Mouse (Mus musculus): ENCODE results near the gene Pik3cg.

Pik3cg gene

DNA sequence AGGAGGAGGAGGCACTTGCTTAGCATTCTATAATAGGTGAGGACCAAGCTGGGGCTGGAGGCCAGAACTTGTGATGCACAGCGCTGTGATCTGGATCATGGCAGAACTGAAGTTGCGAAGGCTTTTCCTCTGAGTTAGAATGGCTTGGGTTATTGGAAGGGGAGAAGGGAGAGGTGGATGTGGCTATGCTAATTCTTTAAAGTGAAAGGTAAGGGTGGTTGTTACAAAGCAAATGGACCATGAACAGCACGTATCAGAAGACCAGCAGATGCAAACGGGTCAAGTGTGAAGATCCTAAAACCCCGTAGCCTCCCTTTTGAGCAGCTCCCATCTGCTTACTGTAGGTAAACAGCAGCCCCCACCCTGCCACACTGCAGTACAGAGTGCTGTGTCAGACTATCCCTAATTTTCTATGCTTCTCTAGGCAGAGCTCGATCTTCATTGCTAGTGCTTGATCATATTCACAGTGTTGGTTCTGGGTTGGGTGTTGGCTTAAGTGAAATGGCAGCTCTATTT lies 7.3 kb downstream of the Pik3cg start:
- DNase-seq (ENCODE audit: low read depth), result no peak

DNA sequence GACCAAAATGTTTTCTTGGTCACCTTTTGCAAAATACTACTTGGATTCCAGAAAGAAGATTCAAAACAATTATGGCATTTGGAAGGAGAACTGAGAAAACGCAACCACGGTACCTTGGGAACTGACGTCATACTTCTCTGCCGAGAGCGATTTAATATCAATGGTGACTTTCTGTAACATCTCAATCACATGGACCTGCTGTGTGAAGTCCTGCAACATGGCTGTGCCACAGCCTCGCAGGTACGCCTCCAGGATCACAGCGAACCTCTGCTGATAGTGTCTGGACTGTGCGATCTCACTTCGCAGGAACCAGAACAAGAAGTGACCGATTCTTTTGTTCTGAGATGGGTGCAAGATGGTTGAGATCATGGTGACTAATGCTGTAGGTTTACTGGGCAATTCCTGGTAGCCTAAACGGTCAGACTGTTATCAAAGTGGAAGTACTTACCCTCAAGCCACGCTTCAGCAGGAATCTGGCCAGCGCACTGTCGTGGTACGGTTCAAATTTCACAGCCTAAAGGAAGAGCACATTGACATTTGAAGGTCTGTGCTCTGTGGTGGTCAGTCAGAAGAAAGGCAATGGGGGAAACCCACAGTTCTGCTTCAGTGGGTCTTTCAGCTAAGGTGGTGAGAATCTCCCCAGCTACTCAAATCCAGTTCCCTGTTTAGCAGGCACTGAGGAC lies 7.9 kb downstream of the Pik3cg start:
- DNase-seq (ENCODE audit: low read depth), result peak; percentile 89

DNA sequence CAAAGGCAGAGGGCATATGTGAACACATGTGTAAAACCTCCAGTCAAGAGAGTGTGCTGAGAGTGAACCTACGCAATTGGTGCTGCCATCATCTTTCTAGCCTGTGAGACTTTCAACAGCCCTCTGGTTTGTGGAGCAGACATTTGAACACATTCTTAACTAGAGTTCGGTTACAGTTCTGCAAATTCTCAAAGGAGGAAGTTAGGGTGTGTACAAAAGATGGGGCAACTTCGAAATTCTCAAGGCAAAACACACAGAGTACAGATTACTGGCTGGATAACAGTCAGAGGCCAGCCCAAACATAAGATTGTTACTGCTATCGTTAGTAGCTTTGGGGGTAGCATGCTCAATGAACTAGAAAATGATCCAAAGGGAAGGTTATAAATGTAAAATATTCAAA lies 9.0 kb downstream of the Pik3cg start:
- peak; percentile 71 for DNase-seq (ENCODE audit: low read depth)

DNA sequence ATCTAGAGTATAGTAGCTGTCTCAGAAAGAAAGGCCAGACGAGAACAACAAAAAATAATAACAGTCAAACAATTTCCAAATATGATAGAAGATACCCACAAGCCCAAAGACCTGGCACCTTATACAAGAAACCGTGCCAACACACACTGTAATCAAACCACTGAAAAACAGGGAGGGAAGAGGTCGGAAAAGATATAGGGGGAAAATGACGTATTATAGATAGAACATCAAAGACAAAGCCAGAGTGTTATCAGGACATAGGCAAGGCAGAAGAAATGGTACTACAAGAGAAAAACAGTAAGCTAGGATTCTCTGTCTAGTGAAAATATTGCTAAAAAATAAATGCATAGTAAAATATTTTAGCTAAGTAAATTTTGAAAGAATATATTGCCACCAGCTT lies 10.4 kb downstream of the Pik3cg start:
- no peak for DNase-seq (ENCODE audit: low read depth)

DNA sequence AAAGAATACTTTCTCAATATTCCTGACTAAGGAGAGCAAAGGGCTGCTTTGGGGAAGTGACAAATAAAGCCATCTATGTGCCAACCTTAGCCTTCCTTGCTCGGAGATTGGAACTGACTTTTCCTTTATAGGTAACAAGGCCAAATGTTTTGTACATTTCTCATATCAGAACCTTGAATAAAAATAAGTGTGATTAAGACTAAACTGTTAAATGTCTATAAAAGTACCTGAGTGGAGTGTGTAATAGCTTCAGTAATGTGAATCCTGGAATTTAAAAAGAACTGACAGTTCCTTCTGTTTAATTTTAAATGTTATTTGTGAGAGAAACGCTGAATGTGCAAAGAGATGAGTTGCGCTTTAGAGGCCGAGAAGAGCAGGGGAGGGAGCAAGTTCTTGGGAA lies 13.5 kb downstream of the Pik3cg start:
- no peak for DNase-seq (ENCODE audit: low read depth)

DNA sequence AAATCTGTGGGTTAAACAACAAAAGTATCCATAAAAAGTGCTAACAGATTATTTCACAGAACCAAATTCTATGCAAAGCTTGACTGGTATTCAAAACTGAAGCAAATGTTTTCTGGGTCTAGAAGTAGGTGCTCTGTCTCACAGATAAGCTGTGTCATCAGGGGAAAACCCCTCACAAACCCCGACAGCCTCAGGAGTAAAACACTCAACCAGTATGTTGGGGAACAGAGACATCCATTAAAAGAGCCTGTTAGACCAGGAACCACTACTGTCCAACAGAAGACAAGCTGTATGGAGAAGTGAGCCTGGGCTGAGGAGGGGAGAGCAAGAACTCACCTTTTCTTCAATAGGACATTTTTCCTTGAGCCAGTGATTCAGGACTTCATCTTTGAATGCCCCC lies 14.1 kb downstream of the Pik3cg start:
- no peak for DNase-seq (ENCODE audit: low read depth)

DNA sequence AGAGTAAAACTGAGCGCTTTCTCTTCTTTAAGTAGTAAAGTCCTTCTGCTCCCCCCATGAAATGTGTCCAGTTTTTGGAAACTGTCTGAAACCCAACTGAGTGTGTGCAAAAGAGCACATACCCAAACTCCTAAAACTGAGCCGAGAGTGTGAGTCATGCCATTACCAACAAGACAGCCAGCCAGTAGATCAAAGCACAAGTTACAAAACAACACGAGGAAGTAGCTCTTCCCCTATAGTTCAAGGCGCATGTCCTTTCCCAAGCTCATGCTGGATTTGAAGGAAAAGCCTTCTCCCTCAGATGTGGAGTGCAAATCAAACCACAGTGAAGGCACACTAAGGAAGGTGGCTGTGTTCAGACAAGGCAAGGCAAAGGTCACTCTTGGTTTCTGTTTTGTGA lies 17.5 kb downstream of the Pik3cg start:
- peak; percentile 39 for DNase-seq (ENCODE audit: low read depth)

DNA sequence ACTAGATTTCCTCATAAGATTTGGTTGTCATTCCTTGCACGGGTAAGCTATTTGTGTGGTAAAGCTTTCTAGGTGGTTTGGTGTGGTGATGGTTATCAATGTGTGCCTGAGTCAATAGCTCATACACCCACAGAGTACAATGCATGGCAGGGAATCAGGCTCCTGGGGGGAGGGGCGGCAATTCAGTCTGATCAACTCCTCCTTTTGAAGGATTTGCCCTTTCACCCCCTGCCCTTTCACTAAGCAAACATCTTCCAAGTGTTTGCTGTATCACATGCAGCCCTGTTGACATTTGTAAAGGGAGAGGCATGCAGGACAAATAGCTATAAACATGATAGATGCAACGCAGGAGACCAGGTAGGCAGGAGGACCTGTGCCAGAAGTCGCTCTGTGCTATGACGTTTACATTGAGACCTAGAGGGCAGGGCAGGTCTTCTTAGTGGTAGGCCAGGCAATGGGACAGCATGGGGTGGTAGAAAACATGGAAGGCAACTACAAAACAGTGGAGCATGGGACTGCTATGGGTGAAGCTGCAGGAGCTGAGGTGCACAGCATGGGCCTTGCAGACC lies 20.7 kb downstream of the Pik3cg start:
- DNase-seq (ENCODE audit: low read depth), result no peak

DNA sequence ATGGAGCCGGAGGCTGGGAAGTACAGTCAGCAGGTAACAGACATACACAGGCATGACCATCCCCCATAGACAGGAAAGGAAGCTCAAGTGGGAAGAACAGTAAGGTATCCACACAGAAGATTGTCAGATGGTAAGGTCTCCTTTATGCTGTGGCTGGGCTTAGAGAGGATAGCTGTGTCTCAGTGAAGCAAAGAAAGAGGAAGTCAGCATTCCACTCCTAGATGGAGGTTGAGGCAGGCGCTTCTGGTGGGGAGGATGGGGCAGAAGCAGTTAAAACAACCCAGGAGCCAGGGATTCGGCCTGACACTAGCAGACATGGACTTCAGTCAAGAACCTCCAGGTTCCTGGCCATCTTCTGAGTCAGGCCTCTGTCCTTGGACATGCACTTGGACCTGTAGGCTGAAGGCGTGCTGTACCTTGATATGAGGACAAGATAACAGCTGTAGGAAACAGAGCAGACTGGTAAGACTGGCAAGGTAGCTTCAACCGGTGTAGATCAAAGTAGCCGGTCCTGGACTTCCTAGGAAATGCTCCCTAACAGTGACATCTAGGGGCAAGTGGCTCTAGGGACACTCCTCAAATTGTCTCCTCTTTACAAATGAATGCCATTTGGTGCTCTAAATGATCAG lies 21.7 kb downstream of the Pik3cg start:
- DNase-seq (ENCODE audit: low read depth), result no peak

DNA sequence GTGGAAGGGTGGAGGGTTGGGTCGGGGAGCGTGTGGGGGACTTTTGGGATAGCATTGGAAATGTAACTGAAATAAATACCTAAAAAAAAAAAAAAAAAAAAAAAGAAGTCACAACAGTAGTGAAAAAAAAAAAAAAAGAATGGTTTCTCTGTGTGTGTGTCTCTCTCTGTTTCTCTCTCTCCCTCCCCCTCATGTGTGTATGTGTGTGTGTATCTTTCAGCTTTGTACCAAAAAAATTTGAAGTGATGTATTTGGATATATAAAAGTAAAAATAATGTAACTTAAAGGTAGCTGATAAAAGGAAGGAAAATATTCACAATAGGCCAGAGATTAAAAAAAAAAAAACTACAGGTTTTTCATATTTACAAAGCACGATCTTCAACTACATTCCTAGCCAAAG lies 23.6 kb downstream of the Pik3cg start:
- DNase-seq (ENCODE audit: low read depth), result no peak

DNA sequence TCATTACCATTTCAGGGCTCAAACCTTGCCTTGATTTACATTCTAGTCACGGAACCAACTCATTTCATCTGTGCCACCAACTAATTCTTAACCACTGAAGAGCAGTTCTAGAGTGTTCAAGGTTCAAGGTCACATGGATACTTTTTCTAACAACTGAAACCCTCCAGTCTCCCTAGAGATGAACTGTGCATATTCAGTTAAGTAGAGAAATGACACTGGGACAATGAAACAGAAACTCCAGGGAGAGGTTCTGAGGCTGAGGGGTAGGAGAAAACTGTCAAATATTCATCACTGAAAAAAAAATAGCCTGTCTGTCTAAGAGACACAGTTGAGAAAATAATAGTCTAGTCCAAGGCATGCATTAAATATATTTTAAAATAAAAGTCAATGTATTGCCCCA lies 24.9 kb downstream of the Pik3cg start:
- no peak for DNase-seq (ENCODE audit: low read depth)

DNA sequence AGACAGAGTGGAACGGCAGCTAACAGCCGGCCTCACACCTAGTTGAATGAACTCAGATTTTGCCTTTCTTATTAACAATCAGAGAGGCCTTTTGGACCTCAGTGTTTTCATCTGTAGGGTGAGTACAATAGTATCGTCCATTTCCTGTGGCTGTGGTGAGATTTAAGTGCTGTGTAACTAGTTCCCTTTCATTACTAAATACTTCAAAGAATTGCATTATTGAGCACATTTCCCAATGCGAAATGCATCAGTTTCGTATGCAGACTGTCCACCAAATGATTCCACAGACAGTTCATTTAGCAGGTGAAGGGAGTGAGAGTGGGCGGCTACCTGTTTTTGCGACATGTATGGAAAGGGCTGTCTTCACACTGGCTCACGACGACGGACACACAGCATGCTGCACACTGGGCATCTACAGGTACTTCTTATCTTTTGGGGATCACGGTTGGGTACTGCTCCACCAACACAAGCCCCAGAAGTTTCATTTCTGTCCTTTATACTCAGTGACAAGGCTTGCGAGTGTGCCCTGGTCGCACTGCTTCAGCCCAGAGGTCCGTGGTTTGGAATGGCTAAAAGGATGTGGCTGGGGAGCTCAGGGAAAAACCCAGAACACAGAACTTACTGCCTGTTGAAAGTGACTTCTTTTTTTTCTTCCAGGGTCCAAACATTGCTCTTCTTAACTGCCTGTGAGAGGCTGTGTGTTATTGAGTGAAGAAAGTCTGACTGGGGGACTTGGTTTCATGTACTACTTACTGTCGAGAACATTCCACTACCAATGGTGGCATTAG lies 25.6 kb downstream of the Pik3cg start:
- DNase-seq (ENCODE audit: low read depth), result no peak

DNA sequence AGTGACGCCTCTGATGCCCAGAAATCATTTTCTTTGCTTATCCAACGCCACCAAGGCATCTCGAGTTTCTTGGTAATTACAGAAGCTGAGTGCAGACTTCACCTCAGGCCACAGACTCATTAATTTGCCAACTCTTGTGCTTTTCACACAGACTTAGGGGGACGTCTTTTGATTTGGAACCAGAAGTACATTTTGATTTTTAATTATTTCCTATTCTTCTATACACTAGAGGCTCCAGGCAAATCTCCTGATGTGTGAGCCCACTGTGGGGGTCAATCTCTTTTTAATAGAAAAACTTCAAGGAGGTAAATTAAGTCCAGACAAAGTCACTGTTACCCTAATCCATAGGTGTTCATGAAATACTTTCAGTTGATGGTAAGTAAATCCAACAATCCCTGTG lies 26.6 kb downstream of the Pik3cg start:
- DNase-seq (ENCODE audit: low read depth), result no peak

DNA sequence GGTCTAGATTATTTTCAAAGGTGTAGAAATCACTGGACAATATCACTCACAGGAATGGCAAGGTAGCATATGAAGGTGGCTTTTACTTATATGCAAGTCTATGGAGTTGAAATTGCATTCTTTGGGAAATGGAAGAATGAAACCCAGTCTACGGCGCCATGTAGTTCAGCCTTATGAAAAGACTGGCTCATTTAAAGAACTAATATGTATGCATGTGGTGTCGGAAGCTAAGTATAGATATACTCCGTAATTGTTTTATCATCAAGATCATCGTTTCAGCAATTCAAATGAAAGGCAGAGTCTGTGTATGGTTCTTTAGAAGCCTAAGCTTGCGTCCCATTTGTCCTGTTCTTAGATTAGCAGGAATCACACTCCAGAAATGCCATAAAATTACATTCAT lies 34.0 kb downstream of the Pik3cg start:
- no peak for DNase-seq (ENCODE audit: low read depth)

DNA sequence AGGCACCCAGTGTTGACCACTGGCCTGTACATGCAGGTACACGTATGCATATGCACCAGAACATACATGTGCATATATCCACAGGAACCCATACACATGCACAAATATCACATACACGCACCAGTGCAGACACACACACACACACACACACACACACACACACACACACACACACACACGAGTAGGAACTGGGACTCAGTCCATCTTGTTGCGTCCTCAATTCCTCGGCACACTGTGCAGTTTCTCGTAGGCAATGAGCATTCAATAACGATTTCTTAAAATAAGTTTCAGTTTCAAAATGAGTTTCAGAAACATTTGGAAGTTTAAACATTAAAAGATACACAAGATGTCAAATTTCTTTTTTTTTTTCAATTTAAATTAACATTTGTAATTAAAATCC lies 35.6 kb downstream of the Pik3cg start:
- no peak for DNase-seq (ENCODE audit: low read depth)

DNA sequence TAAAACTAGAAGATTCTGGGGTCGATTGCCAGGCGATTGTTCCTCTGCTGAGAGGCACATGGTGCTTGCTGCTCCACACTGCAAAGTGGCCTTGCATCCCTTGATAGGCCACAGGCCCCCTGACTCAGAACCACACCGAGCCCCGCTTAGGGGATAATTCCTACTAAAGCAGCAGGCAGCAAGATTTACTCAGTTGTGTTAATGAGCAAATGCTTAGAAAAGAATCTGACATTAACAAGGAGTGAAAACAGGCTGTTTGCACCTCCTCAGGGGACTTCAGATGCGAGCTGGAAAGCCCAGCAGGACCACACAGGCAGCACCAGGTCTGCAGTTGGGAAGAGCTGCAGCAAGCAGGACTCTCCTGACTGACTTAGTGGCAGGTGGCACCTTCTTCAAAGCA lies 39.3 kb downstream of the Pik3cg start:
- DNase-seq (ENCODE audit: low read depth), result no peak

DNA sequence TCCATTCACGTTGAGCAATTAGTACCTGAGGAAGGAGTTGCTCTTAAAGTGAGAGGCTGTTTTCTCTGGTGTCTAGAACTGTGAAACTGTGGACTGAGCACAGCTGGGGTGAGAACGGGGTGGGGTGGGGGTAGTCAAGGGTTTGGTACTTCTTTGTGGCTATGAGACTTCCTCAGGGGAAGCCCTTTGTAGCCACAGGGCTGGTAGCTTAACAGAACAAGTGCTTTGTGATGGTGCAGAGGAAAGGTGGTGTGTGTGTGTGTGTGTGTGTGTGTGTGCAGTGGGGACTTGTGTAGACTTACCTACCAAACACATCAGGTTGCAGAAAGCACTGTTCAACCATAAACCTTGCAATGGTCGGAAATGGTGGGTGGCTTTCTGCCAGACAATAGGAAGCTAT lies 39.7 kb downstream of the Pik3cg start:
- peak; percentile 93 for DNase-seq (ENCODE audit: low read depth)

DNA sequence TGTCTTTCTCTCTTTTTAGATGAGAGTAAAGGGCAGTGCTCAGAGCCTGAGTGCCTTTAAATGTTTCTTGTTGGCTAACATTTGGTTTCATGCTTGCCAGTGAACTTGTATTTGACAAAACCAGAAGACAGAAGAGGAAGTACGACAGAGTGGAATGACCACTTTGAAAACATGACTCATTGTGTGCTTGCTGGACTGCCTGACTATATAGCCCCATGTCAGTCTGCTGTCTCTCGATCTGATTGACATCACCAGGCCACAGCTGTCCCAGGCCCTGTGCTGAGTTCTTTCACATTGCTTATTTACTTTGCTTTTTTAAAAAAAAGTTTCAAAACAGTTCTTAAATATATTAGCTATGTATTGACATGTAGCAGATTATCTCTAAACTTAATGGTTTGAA lies 44.8 kb downstream of the Pik3cg start:
- peak; percentile 92 for DNase-seq (ENCODE audit: low read depth)

DNA sequence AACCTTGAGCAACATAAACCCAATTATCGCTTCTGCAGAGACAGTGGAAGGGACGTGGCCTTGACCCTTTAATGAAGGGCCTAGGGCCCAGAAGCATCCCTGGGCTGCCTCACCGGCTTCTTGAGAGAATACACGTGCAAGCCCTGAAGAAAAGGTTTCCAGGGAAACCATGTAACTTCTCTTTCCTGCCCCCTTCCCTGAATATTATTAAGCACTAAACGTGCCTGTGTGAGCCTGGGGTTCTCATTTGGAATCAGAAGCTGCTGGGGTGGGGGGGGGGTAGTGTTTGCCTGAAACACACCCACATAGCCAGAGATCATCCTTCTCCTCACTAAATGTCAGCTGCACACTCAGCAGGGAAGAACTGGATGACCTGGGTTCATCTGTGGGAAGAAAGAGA lies 49.7 kb downstream of the Pik3cg start:
- no peak for DNase-seq (ENCODE audit: low read depth)

DNA sequence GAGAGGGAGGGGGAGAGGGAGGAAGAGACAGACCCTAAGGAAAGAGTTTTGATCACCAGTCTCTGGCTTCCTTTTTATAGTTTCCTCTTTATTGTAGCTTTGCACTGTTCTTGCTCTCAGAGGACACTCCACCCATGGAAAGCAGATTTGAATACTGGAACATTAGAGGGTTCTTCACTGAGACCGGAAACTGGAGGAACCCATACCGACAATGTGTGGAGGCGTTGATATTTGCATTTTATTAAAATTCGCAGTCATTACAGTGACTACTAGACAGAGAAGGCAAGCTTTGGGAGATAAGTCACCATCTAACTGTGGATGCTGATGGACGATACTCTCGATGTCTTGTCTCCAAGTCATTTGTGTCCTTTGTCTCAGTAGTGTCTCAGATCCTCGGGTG lies 61.9 kb downstream of the Pik3cg start:
- no peak for DNase-seq (ENCODE audit: low read depth)

DNA sequence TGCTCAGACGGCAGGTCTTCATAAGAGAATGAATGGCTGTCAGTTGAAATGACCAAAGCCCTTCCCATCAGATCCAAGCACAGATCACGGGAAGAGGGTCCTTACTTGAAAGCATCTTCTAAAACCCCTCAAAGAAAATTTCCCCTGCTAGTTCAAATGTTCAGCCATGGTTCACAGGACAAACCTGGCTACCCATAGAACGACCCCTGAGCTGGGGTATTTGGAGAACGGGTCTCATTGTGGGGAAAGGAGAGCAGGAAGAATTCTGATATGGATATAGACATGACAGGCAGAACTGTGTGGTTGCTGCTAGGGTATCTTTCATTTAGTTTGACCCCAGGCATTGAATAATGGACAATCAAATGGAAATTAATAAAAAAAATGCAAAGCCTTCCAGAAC lies 62.8 kb downstream of the Pik3cg start:
- no peak for DNase-seq (ENCODE audit: low read depth)

DNA sequence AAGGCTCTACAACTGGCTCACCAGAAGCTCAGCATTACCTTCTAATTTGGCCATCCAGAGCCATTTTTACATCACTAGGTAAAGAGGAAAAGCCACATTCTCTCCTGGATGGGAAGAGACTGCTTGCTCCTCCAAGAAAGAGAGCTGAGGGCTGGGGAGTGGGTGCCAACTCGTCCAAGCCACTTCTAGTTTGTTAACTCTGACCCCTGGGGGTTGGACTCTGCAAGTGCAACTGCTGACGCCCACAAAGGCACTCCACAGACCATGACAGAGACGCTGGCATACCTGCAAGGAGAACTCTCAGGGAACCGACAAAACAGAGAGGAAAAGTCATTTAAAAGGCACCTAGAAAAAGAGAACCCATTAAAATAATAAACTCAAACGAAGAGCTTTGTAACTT lies 63.9 kb downstream of the Pik3cg start:
- DNase-seq (ENCODE audit: low read depth), result peak; percentile 78

DNA sequence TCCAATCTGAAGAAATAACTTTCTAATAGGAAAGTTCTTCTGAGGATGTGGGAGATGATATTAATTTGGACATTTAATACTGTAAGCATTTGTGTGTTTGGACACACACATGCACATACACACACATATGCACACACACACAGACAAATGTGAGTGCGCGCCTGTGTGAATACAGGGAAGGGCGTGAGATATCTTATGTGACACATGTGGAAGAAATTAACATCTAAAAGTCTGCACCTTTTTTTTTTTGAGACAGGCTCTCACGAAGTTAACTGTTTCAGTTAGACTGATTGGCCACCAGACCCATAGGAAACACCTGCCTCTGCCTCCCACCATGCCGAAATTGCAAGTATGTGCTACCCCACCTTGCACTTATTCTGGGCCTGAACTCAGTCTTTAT lies 64.7 kb downstream of the Pik3cg start:
- peak; percentile 14 for DNase-seq (ENCODE audit: low read depth)

Measured in 416B (cell line).